Mouse (Mus musculus): ENCODE measurements around the gene Dlx1. TPM values are rescaled to one million over a fixed set of nuclear protein-coding genes. Genes with fewer than 3 reads are reported as not detected.
A peak's percentile ranks its signal among the peaks of the same experiment; 100 is the strongest.

The Dlx1 gene
- total and polyA plus RNA-seq, 3 experiments = 0.11 to 0.27 (median 0.21) TPM

DNA sequence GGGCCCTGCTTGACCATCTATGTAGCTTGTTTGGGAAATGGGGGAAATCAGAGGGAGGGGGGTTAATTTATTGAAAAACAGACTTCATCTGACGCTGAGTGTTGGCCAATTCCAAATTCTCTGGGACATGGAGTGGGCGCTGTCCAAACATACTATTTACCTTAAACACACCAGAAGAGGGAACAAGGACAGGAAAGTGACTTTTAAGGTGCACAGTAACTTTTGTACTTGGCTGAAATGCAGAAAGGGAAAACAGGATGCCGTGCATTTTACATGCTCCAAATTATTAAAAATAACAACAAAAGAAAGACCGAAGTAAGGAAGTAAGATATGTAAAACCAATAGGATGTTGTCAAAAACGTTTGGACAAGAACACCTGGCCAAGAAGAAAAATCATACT is 5.2 kb downstream of the Dlx1 start:
- dilution Hi-C loops (cut with MboI; ENCODE audit: extremely low pct_ligation_motif_present, extremely low pct_unique_long_range_greater_than_20kb, low sequenced_read_pairs) = no loop called here
- Histone ChIP-seq H3K36me3 (replicated peaks in 1 of 2; ENCODE audit: control insufficient read depth in 1 of 2, insufficient read depth in 1 of 2, low read length in 1 of 2) (no peaks in the 10 kb centered on the region), H3K27me3 (replicated peaks) (no peaks in the 10 kb centered on the region), H3K27ac (ENCODE audit: insufficient read depth, low read depth) (no peak overlapping the region), H3K9me3 (replicated peaks; ENCODE audit: low read length) (peaks cover 23% of the 10 kb centered on the region), H3K4me2 (ENCODE audit: insufficient read depth, low read depth, poor library complexity, severe bottlenecking) (no peak overlapping the region), H3K4me3 (replicated peaks in 1 of 3; ENCODE audit: low read depth in 2 of 3, low read length in 2 of 3, poor library complexity in 1 of 3) (no peak overlapping the region), H3K4me1 (ENCODE audit: control insufficient read depth in 1 of 2, insufficient read depth in 2 of 2) (peaks cover 0 to 11% of the 10 kb centered on the region in 2 experiments; a peak in 2 of 4 replicates), H3K79me2 (replicated peaks; ENCODE audit: control insufficient read depth, extremely low read depth, insufficient read depth, poor library complexity, severe bottlenecking) (no peaks in the 10 kb centered on the region), H3K9ac (ENCODE audit: insufficient read depth, low read depth) (no peak overlapping the region)
- DNase-seq (ENCODE audit: extremely low read depth) = no peak
- in situ Hi-C loops (cut with MboI; ENCODE audit: low pct_ligation_motif_present, low pct_unique_long_range_greater_than_20kb, low sequenced_read_pairs) = loop anchor here (25.0 kb wide), 1 partner anchor 246 kb away; no protein-coding TSS in a partner anchor
- TF ChIP-seq MAZ (IDR thresholded peaks at IDR 0.05; ENCODE audit: low read depth, low read length) = no peak
- no peak for TF ChIP-seq JUND (conservative IDR thresholded peaks at IDR 0.05; ENCODE audit: low read depth, low read length)
- no peak for TF ChIP-seq POLR2A (IDR thresholded peaks at IDR 0.05; ENCODE audit: low read depth, low read length)
- TF ChIP-seq ZNF384 (IDR thresholded peaks at IDR 0.05; ENCODE audit: low read depth, low read length) = no peak
- no peak for TF ChIP-seq JUN (IDR thresholded peaks at IDR 0.05; ENCODE audit: insufficient read depth, low read depth, low read length)
- TF ChIP-seq NRF1 (IDR thresholded peaks at IDR 0.05; ENCODE audit: low read depth, low read length) = no peak
- TF ChIP-seq RCOR1 (conservative IDR thresholded peaks at IDR 0.05; ENCODE audit: low read depth, low read length) = no peak
- TF ChIP-seq CHD1 (IDR thresholded peaks at IDR 0.05; ENCODE audit: low read depth, low read length) = no peak
- no peak for TF ChIP-seq CTCF (conservative IDR thresholded peaks at IDR 0.05 in 1 of 2, IDR thresholded peaks at IDR 0.05 in 1 of 2; ENCODE audit: low read depth in 2 of 2, low read length in 2 of 2)
- TF ChIP-seq UBTF (IDR thresholded peaks at IDR 0.05; ENCODE audit: low read depth, low read length) = no peak
- TF ChIP-seq NELFE (IDR thresholded peaks at IDR 0.05; ENCODE audit: low read depth, low read length) = no peak
- TF ChIP-seq PAX5 (IDR thresholded peaks at IDR 0.05; ENCODE audit: low read length) = no peak
- TF ChIP-seq IRF4 (IDR thresholded peaks at IDR 0.05; ENCODE audit: low read depth, low read length) = no peak
- no peak for TF ChIP-seq SMC3 (IDR thresholded peaks at IDR 0.05; ENCODE audit: low read depth, low read length)
- TF ChIP-seq MAFK (IDR thresholded peaks at IDR 0.05; ENCODE audit: insufficient replicate concordance, low read length) = no peak
- TF ChIP-seq ZKSCAN1 (IDR thresholded peaks at IDR 0.05; ENCODE audit: borderline replicate concordance, low read depth, low read length) = no peak

DNA sequence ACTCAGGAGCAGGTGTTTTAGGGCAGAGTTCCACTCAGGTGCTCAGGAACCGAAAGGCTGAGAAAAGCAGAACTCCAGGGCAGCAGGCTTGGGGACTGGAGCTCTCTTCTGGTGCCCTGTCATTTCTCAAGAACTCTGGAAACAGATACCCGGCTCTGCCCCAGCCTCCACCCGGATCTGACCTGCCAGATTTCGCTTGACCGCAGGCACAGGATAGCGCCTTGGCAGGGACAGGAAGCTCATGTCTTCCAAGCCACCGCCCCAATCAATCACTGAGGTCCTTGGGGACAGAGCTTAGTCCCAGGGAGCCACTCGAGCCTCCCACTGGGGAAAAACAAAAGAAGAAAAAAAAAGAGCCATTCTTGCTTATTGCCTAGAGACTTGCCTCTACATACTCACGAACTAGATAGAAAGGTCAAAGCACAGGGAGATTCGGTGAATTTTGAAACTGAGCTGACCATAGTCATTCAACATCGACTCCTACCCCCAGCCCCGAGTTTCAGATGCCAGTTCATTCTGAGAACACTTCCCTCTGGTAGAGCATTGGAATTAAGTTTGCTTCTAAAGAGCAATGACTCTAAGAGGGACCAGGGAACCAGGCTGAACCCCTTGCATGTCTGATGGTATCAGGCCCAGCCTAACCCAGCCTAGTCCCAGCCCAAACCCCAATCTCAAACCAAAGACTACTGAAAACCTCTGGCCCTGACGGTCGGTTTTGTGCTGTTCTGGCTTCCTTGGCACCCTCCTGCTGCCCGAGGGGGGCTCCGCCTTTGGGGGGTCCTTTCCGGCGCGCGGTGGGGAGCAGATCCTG is 6.5 kb downstream of the Dlx1 start:
- H3K9me3 ChIP-seq (replicated peaks; ENCODE audit: low read length) = peaks cover 11% of the 10 kb centered on the region
- peak overlapping the region; percentile 68; the same call in 1 of the 2 replicates for H3K4me2 ChIP-seq (ENCODE audit: insufficient read depth, low read depth, poor library complexity, severe bottlenecking)
- no peaks in the 10 kb centered on the region for H3K36me3 ChIP-seq (replicated peaks in 1 of 2; ENCODE audit: control insufficient read depth in 1 of 2, insufficient read depth in 1 of 2, low read length in 1 of 2)
- no peak overlapping the region for H3K9ac ChIP-seq (ENCODE audit: insufficient read depth, low read depth)
- peaks cover 0 to 11% of the 10 kb centered on the region in 2 experiments; a peak in 2 of 4 replicates for H3K4me1 ChIP-seq (ENCODE audit: control insufficient read depth in 1 of 2, insufficient read depth in 2 of 2)
- no peaks in the 10 kb centered on the region for H3K27me3 ChIP-seq (replicated peaks)
- H3K79me2 ChIP-seq (replicated peaks; ENCODE audit: control insufficient read depth, extremely low read depth, insufficient read depth, poor library complexity, severe bottlenecking) = no peaks in the 10 kb centered on the region
- no peak for DNase-seq (ENCODE audit: extremely low read depth)
- H3K27ac ChIP-seq (ENCODE audit: insufficient read depth, low read depth) = no peak overlapping the region
- no peak for TF ChIP-seq ELF1 (IDR thresholded peaks at IDR 0.05; ENCODE audit: low read depth, low read length)
- no peak overlapping the region for H3K4me3 ChIP-seq (replicated peaks in 1 of 3; ENCODE audit: low read depth in 2 of 3, low read length in 2 of 3, poor library complexity in 1 of 3)
- dilution Hi-C loops (cut with MboI; ENCODE audit: extremely low pct_ligation_motif_present, extremely low pct_unique_long_range_greater_than_20kb, low sequenced_read_pairs) = no loop called here
- in situ Hi-C loops (cut with MboI; ENCODE audit: low pct_ligation_motif_present, low pct_unique_long_range_greater_than_20kb, low sequenced_read_pairs) = loop anchor here (25.0 kb wide), 1 partner anchor 247 kb away; no protein-coding TSS in a partner anchor
